Mouse (Mus musculus) forebrain, embryonic 16.5 days (tissue): ENCODE measurements around the gene Gbx2. TPM values are rescaled to one million over a fixed set of nuclear protein-coding genes. Genes with fewer than 3 reads are reported as not detected.

Experiments
- ATAC-seq: fragments of 200-750 bp; cut with Nextera tagmentation; 2 replicates; pipeline ENCODE4 v1.8.0; 2017; ENCODE audit warnings: mild to moderate bottlenecking, moderate library complexity
- H3K27ac ChIP-seq: fragments of 300-500 bp; sonication (generic); 2 replicates; pipeline ENCODE4 v1.5.1; 2014; ENCODE audit warnings: low read length, control low read depth
- H3K27me3 ChIP-seq: fragments of 300-500 bp; sonication (generic); replicated peaks from 2 replicates; pipeline ENCODE4 v1.6.1; 2014; ENCODE audit warnings: low read length; ENCODE audit not compliant: control insufficient read depth, insufficient read depth
- H3K36me3 ChIP-seq: fragments of 300-500 bp; sonication (generic); 2 replicates; pipeline ENCODE4 v1.6.1; 2014; ENCODE audit not compliant: control insufficient read depth, insufficient read depth
- H3K4me1 ChIP-seq: fragments of 300-500 bp; sonication (generic); replicated peaks from 2 replicates; pipeline ENCODE4 v1.6.1; 2014; ENCODE audit warnings: low read length; ENCODE audit not compliant: control insufficient read depth, insufficient read depth
- H3K4me2 ChIP-seq: fragments of 300-500 bp; sonication (generic); 2 replicates; pipeline ENCODE4 v1.6.1; 2014; ENCODE audit warnings: mild to moderate bottlenecking, low read length, control low read depth
- H3K4me3 ChIP-seq: fragments of 300-500 bp; sonication (generic); replicated peaks from 2 replicates; pipeline ENCODE4 v1.5.1; 2014; ENCODE audit warnings: mild to moderate bottlenecking, low read length, control low read depth
- H3K9ac ChIP-seq: fragments of 300-500 bp; sonication (generic); replicated peaks from 2 replicates; pipeline ENCODE4 v1.6.1; 2014; ENCODE audit warnings: low read depth, low read length, control low read depth
- H3K9me3 ChIP-seq: fragments of 300-500 bp; sonication (generic); 2 replicates; pipeline ENCODE4 v1.6.1; 2016; ENCODE audit warnings: low read length; ENCODE audit not compliant: control insufficient read depth
- WGBS: fragments of 180-500 bp; shearing (Covaris S2); extraction: QIAGEN DNeasy Blood & Tissue Kit; methylation state at CpG from one replicate; pipeline ENCODE4 v1.1.7; 2014; 5-methylcytosine and 5-hydroxymethylcytosine counted together
- polyA plus RNA-seq: library from polyadenylated mRNA; unstranded; fragments of >200 nt; fragmentation: Nextera tagmentation; extraction: Ambion mirVana; gene quantifications from 2 replicates; pipeline ENCODE4 v1.2.1, GENCODE M21; 2015

The Gbx2 gene
- polyA plus RNA-seq, 1 experiment from 2014 or later: 8.1 TPM

- Histone ChIP-seq H3K4me1 (peaks cover 28% of the 10 kb centered on the region), H3K9me3 (no peaks in the 10 kb centered on the region), H3K27ac (no peak overlapping the region), H3K27me3 (peaks cover 77% of the 10 kb centered on the region), H3K9ac (0 out of 2 replicates have a peak overlapping the region, but pooled peaks have one; percentile 16), H3K4me3 (peak overlapping the region; percentile 35), H3K4me2 (peak overlapping the region; percentile 29), H3K36me3 (no peaks in the 10 kb centered on the region)
- ATAC-seq: no peak
- 0% methylated on average over 55 of the region's 55 CpGs for WGBS
Observed at GRCm38 (mm10) chr1:89929721-89930505, 1.1 kb downstream of the Gbx2 start.

- Histone ChIP-seq H3K4me1 (peaks cover 31% of the 10 kb centered on the region), H3K36me3 (no peaks in the 10 kb centered on the region), H3K4me3 (no peak overlapping the region), H3K27me3 (peaks cover 81% of the 10 kb centered on the region), H3K9me3 (no peaks in the 10 kb centered on the region), H3K27ac (no peak overlapping the region), H3K9ac (no peak overlapping the region), H3K4me2 (no peak overlapping the region)
- no peak for ATAC-seq
- 2% methylated on average over 6 of the region's 6 CpGs for WGBS
Observed at GRCm38 (mm10) chr1:89929181-89929580, 1.8 kb downstream of the Gbx2 start.

GRCm38 (mm10) chr1:89928676-89929075 is 2.3 kb downstream of the Gbx2 start:
- 6% methylated on average over 25 of the region's 25 CpGs for WGBS

GRCm38 (mm10) chr1:89927061-89927661 is 3.8 kb downstream of the Gbx2 start:
- Histone ChIP-seq H3K9ac (no peak overlapping the region), H3K4me2 (no peak overlapping the region), H3K27me3 (peaks cover 94% of the 10 kb centered on the region), H3K36me3 (no peaks in the 10 kb centered on the region), H3K9me3 (no peaks in the 10 kb centered on the region), H3K27ac (no peak overlapping the region), H3K4me1 (peaks cover 36% of the 10 kb centered on the region), H3K4me3 (no peak overlapping the region)
- ATAC-seq: no peak
- whole genome bisulfite sequencing: 1% methylated on average over 36 of the region's 36 CpGs

More at GRCm38 (mm10) chr1:89928676-89929075, 2.3 kb downstream of the Gbx2 start:
- H3K4me1 ChIP-seq: peaks cover 29% of the 10 kb centered on the region
- H3K4me2 ChIP-seq: no peak overlapping the region
- ATAC-seq: no peak
- no peaks in the 10 kb centered on the region for H3K36me3 ChIP-seq
- no peak overlapping the region for H3K4me3 ChIP-seq
- H3K27ac ChIP-seq: no peak overlapping the region
- H3K9ac ChIP-seq: no peak overlapping the region
- H3K9me3 ChIP-seq: no peaks in the 10 kb centered on the region
- peaks cover 81% of the 10 kb centered on the region for H3K27me3 ChIP-seq

- no peak overlapping the region for H3K27ac ChIP-seq
- no peak overlapping the region for H3K9ac ChIP-seq
- H3K9me3 ChIP-seq: no peaks in the 10 kb centered on the region
- 3% methylated on average over 9 of the region's 9 CpGs for WGBS
- no peak for ATAC-seq
- peaks cover 36% of the 10 kb centered on the region for H3K4me1 ChIP-seq
- H3K27me3 ChIP-seq: peaks cover 97% of the 10 kb centered on the region
- H3K4me2 ChIP-seq: no peak overlapping the region
- no peaks in the 10 kb centered on the region for H3K36me3 ChIP-seq
- no peak overlapping the region for H3K4me3 ChIP-seq
Observed at GRCm38 (mm10) chr1:89926583-89927060, 4.4 kb downstream of the Gbx2 start.

GRCm38 (mm10) chr1:89925501-89926190 is 5.3 kb downstream of the Gbx2 start:
- Histone ChIP-seq H3K4me3 (no peak overlapping the region), H3K9ac (no peak overlapping the region), H3K9me3 (no peaks in the 10 kb centered on the region), H3K36me3 (no peaks in the 10 kb centered on the region), H3K4me1 (peaks cover 27% of the 10 kb centered on the region), H3K4me2 (no peak overlapping the region), H3K27me3 (peaks cover 96% of the 10 kb centered on the region), H3K27ac (no peak overlapping the region)
- 5% methylated on average over 12 of the region's 12 CpGs for WGBS
- ATAC-seq: no peak

GRCm38 (mm10) chr1:89923642-89924020 is 7.3 kb downstream of the Gbx2 start:
- WGBS: 7% methylated on average over 14 of the region's 14 CpGs
- ATAC-seq: no peak

GRCm38 (mm10) chr1:89922883-89923641 is 7.9 kb downstream of the Gbx2 start:
- H3K27me3 ChIP-seq: peaks cover 98% of the 10 kb centered on the region
- H3K9ac ChIP-seq: no peak overlapping the region
- under 1% methylated on average over 38 of the region's 41 CpGs for WGBS
- no peak for ATAC-seq
- no peak overlapping the region; the same call in 1 of the 2 replicates for H3K4me2 ChIP-seq
- H3K4me3 ChIP-seq: no peak overlapping the region
- peaks cover 18% of the 10 kb centered on the region for H3K4me1 ChIP-seq
- no peaks in the 10 kb centered on the region for H3K9me3 ChIP-seq
- H3K36me3 ChIP-seq: no peaks in the 10 kb centered on the region
- no peak overlapping the region for H3K27ac ChIP-seq

More at GRCm38 (mm10) chr1:89923642-89924020, 7.3 kb downstream of the Gbx2 start:
- Histone ChIP-seq H3K36me3 (no peaks in the 10 kb centered on the region), H3K9ac (no peak overlapping the region), H3K27ac (no peak overlapping the region), H3K27me3 (peaks cover 97% of the 10 kb centered on the region), H3K4me1 (peaks cover 18% of the 10 kb centered on the region), H3K9me3 (no peaks in the 10 kb centered on the region), H3K4me3 (no peak overlapping the region), H3K4me2 (no peak overlapping the region)
